Mouse (Mus musculus) kidney, embryonic 16.5 days (tissue): ENCODE data around the gene Il22ra1. TPM values are rescaled to one million over a fixed set of nuclear protein-coding genes. Genes with fewer than 3 reads are reported as not detected.

ENCODE experiments used
- ATAC-seq: fragments of 200-750 bp; cut with Nextera tagmentation; 2 replicates; pipeline ENCODE4 v1.8.0; 2017; ENCODE audit warnings: moderate TSS enrichment; ENCODE audit not compliant: low FRiP score, low TSS enrichment
- H3K27ac ChIP-seq: fragments of 300-500 bp; sonication (generic); 2 replicates; pipeline ENCODE4 v1.5.1; 2014; ENCODE audit warnings: low read length
- H3K27me3 ChIP-seq: fragments of 300-500 bp; sonication (generic); 2 replicates; pipeline ENCODE4 v1.6.1; 2014; ENCODE audit warnings: low read length, control low read depth, mixed read lengths; ENCODE audit not compliant: insufficient read depth
- H3K36me3 ChIP-seq: fragments of 300-500 bp; sonication (generic); 2 replicates; pipeline ENCODE4 v1.6.1; 2014; ENCODE audit warnings: low read length, control low read depth, mixed read lengths; ENCODE audit not compliant: insufficient read depth
- H3K4me1 ChIP-seq: fragments of 300-500 bp; sonication (generic); 2 replicates; pipeline ENCODE4 v1.6.1; 2014; ENCODE audit warnings: low read length, control low read depth, mixed read lengths; ENCODE audit not compliant: insufficient read depth
- H3K4me2 ChIP-seq: fragments of 300-500 bp; sonication (generic); replicated peaks from 2 replicates; pipeline ENCODE4 v1.6.1; 2014; ENCODE audit warnings: low read depth, low read length
- H3K4me3 ChIP-seq: fragments of 300-500 bp; sonication (generic); 2 replicates; pipeline ENCODE4 v1.5.1; 2014; ENCODE audit warnings: mild to moderate bottlenecking, low read length
- H3K9ac ChIP-seq: fragments of 300-500 bp; sonication (generic); replicated peaks from 2 replicates; pipeline ENCODE4 v1.6.1; 2014; ENCODE audit warnings: low read length
- H3K9me3 ChIP-seq: fragments of 300-500 bp; sonication (generic); 2 replicates; pipeline ENCODE4 v1.6.1; 2016; ENCODE audit warnings: low read length, control low read depth
- WGBS: fragments of 180-500 bp; shearing (Covaris S2); extraction: QIAGEN DNeasy Blood & Tissue Kit; methylation state at CpG from one replicate; pipeline ENCODE4 v1.1.7; 2014; 5-methylcytosine and 5-hydroxymethylcytosine counted together
- polyA plus RNA-seq: library from polyadenylated mRNA; unstranded; fragments of >200 nt; fragmentation: Nextera tagmentation; extraction: Ambion mirVana; gene quantifications from 2 replicates; pipeline ENCODE4 v1.2.1, GENCODE M21; 2015

Il22ra1 gene
- polyA plus RNA-seq, 1 experiment from 2014 or later: 0.11 TPM

- Histone ChIP-seq H3K9me3 (no peaks in the 10 kb centered on the region), H3K4me1 (peaks cover 18% of the 10 kb centered on the region), H3K27me3 (no peaks in the 10 kb centered on the region), H3K9ac (no peak overlapping the region), H3K4me3 (no peak overlapping the region), H3K27ac (no peak overlapping the region), H3K4me2 (no peak overlapping the region), H3K36me3 (no peaks in the 10 kb centered on the region)
- no peak for ATAC-seq
- 93% methylated on average over 13 of the region's 13 CpGs for WGBS
Measured at GRCm38 (mm10) chr4:135764700-135765099, 36.7 kb downstream of the Il22ra1 start.

GRCm38 (mm10) chr4:135765707-135766106 is 37.7 kb downstream of the Il22ra1 start:
- H3K9me3 ChIP-seq: no peaks in the 10 kb centered on the region

GRCm38 (mm10) chr4:135766976-135767375 is 39.0 kb downstream of the Il22ra1 start:
- WGBS: 78% methylated on average over 3 of the region's 3 CpGs
- no peak overlapping the region for H3K4me3 ChIP-seq
- ATAC-seq: no peak
- H3K4me2 ChIP-seq: no peak overlapping the region
- no peaks in the 10 kb centered on the region for H3K9me3 ChIP-seq
- H3K27ac ChIP-seq: no peak overlapping the region
- H3K36me3 ChIP-seq: no peaks in the 10 kb centered on the region
- H3K4me1 ChIP-seq: peaks cover 10% of the 10 kb centered on the region; the same call in 1 of the 2 replicates
- H3K27me3 ChIP-seq: no peaks in the 10 kb centered on the region
- no peak overlapping the region for H3K9ac ChIP-seq

More at GRCm38 (mm10) chr4:135765707-135766106, 37.7 kb downstream of the Il22ra1 start:
- H3K27ac ChIP-seq: no peak overlapping the region
- peaks cover 18% of the 10 kb centered on the region for H3K4me1 ChIP-seq
- ATAC-seq: no peak
- no peaks in the 10 kb centered on the region for H3K27me3 ChIP-seq
- H3K4me2 ChIP-seq: no peak overlapping the region
- H3K4me3 ChIP-seq: no peak overlapping the region
- H3K9ac ChIP-seq: no peak overlapping the region
- H3K36me3 ChIP-seq: no peaks in the 10 kb centered on the region
- whole genome bisulfite sequencing: 75% methylated on average over 8 of the region's 8 CpGs

- Histone ChIP-seq H3K9ac (no peak overlapping the region), H3K27ac (no peak overlapping the region), H3K4me3 (no peak overlapping the region), H3K9me3 (no peaks in the 10 kb centered on the region), H3K27me3 (no peaks in the 10 kb centered on the region), H3K4me2 (no peak overlapping the region), H3K36me3 (no peaks in the 10 kb centered on the region), H3K4me1 (no peaks in the 10 kb centered on the region)
- 57% methylated on average over 14 of the region's 14 CpGs for WGBS
- ATAC-seq: no peak
Measured at GRCm38 (mm10) chr4:135768572-135769526, 40.9 kb downstream of the Il22ra1 start.

- Histone ChIP-seq H3K4me1 (no peaks in the 10 kb centered on the region), H3K9me3 (no peaks in the 10 kb centered on the region), H3K27ac (no peak overlapping the region), H3K27me3 (no peaks in the 10 kb centered on the region), H3K4me2 (no peak overlapping the region), H3K9ac (no peak overlapping the region), H3K4me3 (no peak overlapping the region), H3K36me3 (no peaks in the 10 kb centered on the region)
- ATAC-seq: no peak
- 83% methylated on average over 18 of the region's 18 CpGs for WGBS
Measured at GRCm38 (mm10) chr4:135770611-135771305, 42.8 kb downstream of the Il22ra1 start.

- Histone ChIP-seq H3K9ac (no peak overlapping the region), H3K36me3 (no peaks in the 10 kb centered on the region), H3K4me1 (no peaks in the 10 kb centered on the region), H3K27ac (no peak overlapping the region), H3K27me3 (no peaks in the 10 kb centered on the region), H3K4me2 (no peak overlapping the region), H3K9me3 (no peaks in the 10 kb centered on the region), H3K4me3 (no peak overlapping the region)
- WGBS: 83% methylated on average over 6 of the region's 6 CpGs
- ATAC-seq: no peak
Measured at GRCm38 (mm10) chr4:135771592-135771991, 43.6 kb downstream of the Il22ra1 start.

- H3K4me3 ChIP-seq: no peak overlapping the region
- H3K4me2 ChIP-seq: no peak overlapping the region
- no peak overlapping the region for H3K9ac ChIP-seq
- H3K4me1 ChIP-seq: no peaks in the 10 kb centered on the region
- no peaks in the 10 kb centered on the region for H3K36me3 ChIP-seq
- 64% methylated on average over 4 of the region's 4 CpGs for WGBS
- H3K27me3 ChIP-seq: no peaks in the 10 kb centered on the region
- H3K9me3 ChIP-seq: no peaks in the 10 kb centered on the region
- 0 out of 2 replicates have a peak, but pooled peaks have one; percentile 11 for ATAC-seq
- H3K27ac ChIP-seq: no peak overlapping the region
Measured at GRCm38 (mm10) chr4:135772671-135773070, 44.7 kb downstream of the Il22ra1 start.

GRCm38 (mm10) chr4:135774496-135774895 is 46.5 kb downstream of the Il22ra1 start:
- Histone ChIP-seq H3K36me3 (no peaks in the 10 kb centered on the region), H3K9me3 (no peaks in the 10 kb centered on the region), H3K9ac (no peak overlapping the region), H3K4me1 (0 out of 2 replicates have a peak, but pooled peaks cover 3% of the 10 kb centered on the region), H3K27me3 (no peaks in the 10 kb centered on the region), H3K27ac (no peak overlapping the region), H3K4me2 (no peak overlapping the region), H3K4me3 (no peak overlapping the region)
- peak; percentile 20; the same call in 1 of the 2 replicates for ATAC-seq
- 57% methylated on average over 8 of the region's 8 CpGs for WGBS

- H3K9ac ChIP-seq: no peak overlapping the region
- 87% methylated on average over 4 of the region's 4 CpGs for WGBS
- H3K4me3 ChIP-seq: no peak overlapping the region
- H3K36me3 ChIP-seq: no peaks in the 10 kb centered on the region
- peaks cover 8% of the 10 kb centered on the region; the same call in 1 of the 2 replicates for H3K4me1 ChIP-seq
- no peak overlapping the region for H3K4me2 ChIP-seq
- ATAC-seq: no peak
- no peaks in the 10 kb centered on the region for H3K9me3 ChIP-seq
- no peak overlapping the region for H3K27ac ChIP-seq
- H3K27me3 ChIP-seq: no peaks in the 10 kb centered on the region
Measured at GRCm38 (mm10) chr4:135776850-135777249, 48.9 kb downstream of the Il22ra1 start.
